Mouse (Mus musculus): ENCODE results near the gene Atg7. TPM values are rescaled to one million over a fixed set of nuclear protein-coding genes. Genes with fewer than 3 reads are reported as not detected.

The Atg7 gene
- polyA plus RNA-seq, 1 experiment from 2014 or later = 21.6 TPM

DNA sequence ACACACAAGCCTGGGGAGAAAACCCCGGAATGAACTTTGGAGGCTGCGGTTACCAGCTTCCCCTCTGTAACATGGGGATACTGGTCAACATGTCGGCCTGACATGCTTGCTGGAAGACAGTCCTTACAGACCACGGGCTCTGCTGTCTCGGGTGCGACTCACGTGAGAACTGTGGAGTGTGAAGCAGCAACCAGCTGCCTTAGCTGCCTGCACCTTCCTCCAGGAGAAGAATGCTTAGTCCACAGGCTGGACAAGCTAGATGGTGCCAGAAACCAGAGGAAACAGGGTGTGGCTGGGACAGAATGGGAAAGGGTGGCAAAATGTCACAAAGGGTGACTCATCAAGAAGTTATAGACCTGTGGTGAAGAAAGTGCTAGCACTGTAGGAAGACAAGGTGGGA, 197.1 kb downstream of the Atg7 start:
- Histone ChIP-seq H3K4me3 (ENCODE audit: low read depth, low read length) (no peak overlapping the region), H3K4me2 (no peak overlapping the region), H3K27ac (ENCODE audit: low read depth) (no peak overlapping the region), H3K9ac (no peak overlapping the region), H3K36me3 (ENCODE audit: insufficient read depth) (no peaks in the 10 kb centered on the region), H3K4me1 (ENCODE audit: insufficient read depth) (peaks cover 6% of the 10 kb centered on the region; the same call in 1 of the 2 replicates), H3K9me3 (ENCODE audit: low read depth, low read length) (peaks cover 3% of the 10 kb centered on the region; the same call in 1 of the 2 replicates), H3K27me3 (ENCODE audit: insufficient read depth, low read length) (no peaks in the 10 kb centered on the region)
- TF ChIP-seq CTCF (IDR thresholded peaks at IDR 0.05; ENCODE audit: low read depth) = no peak
- ATAC-seq (ENCODE audit: insufficient read depth) (no peak), DNase-seq (no peak)
- 83% methylated on average over 7 of the region's 7 CpGs for whole genome bisulfite sequencing

DNA sequence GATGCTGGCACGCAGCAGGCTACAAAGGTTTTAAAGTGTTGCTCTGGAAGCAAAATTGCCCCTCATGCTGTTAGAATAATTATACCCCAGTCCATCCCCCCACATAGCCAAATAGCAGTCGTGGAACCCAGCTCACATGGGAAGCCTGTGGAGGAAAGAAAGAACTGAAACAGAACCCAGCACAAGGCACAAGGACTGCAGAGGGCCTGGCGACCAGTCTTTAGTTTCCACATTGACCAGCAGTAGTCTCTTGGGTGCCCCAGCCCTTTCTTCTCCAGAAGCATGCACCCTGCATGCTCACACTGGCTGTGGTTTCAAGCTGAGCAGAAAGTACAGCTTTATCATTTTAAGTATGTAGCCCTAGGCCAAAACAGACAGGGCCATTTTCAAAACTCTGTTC, 199.2 kb downstream of the Atg7 start:
- TF ChIP-seq CTCF (IDR thresholded peaks at IDR 0.05; ENCODE audit: low read depth) = no peak

DNA sequence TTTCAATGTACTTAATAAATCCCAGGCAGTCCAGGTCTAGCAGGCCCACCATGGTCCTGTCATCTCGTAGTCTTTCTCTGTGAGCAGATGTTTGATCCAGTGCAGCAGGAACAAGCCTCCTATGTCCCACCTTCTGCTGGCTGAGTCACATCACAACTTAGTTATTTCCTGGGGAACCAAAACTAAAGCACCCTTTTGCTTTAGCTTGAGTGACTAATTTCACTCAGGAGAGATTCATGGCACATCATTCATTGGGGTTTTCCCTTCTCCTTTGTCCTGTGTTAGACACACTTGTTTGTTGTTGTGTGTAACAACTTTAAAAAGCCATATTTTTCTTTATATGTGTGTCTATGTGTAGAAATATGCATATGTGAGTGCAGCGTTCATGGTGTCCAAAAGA, 200.0 kb downstream of the Atg7 start:
- Histone ChIP-seq H3K27ac (ENCODE audit: low read depth) (no peak overlapping the region), H3K4me1 (ENCODE audit: insufficient read depth) (peaks cover 6% of the 10 kb centered on the region; the same call in 1 of the 2 replicates), H3K4me3 (ENCODE audit: low read depth, low read length) (no peak overlapping the region), H3K9ac (no peak overlapping the region), H3K27me3 (ENCODE audit: insufficient read depth, low read length) (no peaks in the 10 kb centered on the region), H3K36me3 (ENCODE audit: insufficient read depth) (no peaks in the 10 kb centered on the region), H3K9me3 (ENCODE audit: low read depth, low read length) (peaks cover 3% of the 10 kb centered on the region; the same call in 1 of the 2 replicates), H3K4me2 (no peak overlapping the region)
- ATAC-seq (ENCODE audit: insufficient read depth) (no peak), DNase-seq (no peak)
- TF ChIP-seq CTCF (IDR thresholded peaks at IDR 0.05; ENCODE audit: low read depth) = no peak
- WGBS = 94% methylated on average over 2 of the region's 2 CpGs

More for the DNA sequence above, 199.2 kb downstream of the Atg7 start:
- DNase-seq (no peak), ATAC-seq (ENCODE audit: insufficient read depth) (no peak)
- Histone ChIP-seq H3K27ac (ENCODE audit: low read depth) (no peak overlapping the region), H3K4me1 (ENCODE audit: insufficient read depth) (peaks cover 6% of the 10 kb centered on the region; the same call in 1 of the 2 replicates), H3K4me2 (no peak overlapping the region), H3K36me3 (ENCODE audit: insufficient read depth) (no peaks in the 10 kb centered on the region), H3K4me3 (ENCODE audit: low read depth, low read length) (no peak overlapping the region), H3K27me3 (ENCODE audit: insufficient read depth, low read length) (no peaks in the 10 kb centered on the region), H3K9ac (no peak overlapping the region), H3K9me3 (ENCODE audit: low read depth, low read length) (peaks cover 3% of the 10 kb centered on the region; the same call in 1 of the 2 replicates)
- 69% methylated on average over 3 of the region's 3 CpGs for WGBS

DNA sequence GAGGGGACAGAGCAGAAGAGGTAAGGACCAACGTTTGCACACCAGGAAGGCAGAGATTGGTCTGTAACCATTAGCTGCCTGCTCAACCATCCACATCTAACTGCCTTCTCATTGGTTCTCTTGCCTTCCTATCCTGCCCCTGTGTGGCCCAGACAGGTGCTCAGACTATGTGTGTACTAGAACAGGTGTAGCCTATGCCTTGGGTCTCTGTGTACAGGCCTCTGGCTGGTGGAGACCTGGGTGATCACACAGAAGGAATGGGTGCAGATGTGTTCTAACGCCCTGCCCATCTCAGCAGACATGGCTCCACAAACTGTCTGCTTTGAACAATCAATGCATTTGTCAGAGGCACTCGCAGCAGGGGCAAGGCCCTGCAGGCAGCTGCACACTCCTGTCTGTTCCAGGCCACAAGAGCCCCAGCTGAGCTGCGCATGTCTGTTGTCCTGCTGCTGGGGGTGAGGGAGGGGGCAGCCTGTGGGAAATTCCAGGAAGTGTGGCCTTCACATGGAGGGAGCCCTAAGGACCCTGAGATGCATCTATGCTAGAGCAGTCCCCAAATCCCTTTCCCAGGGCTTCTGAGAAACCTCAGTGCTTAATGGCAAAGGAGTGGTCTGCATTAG, 203.4 kb downstream of the Atg7 start:
- peaks cover 15% of the 10 kb centered on the region; the same call in 1 of the 2 replicates for H3K4me1 ChIP-seq (ENCODE audit: insufficient read depth)
- no peak for TF ChIP-seq CTCF (IDR thresholded peaks at IDR 0.05; ENCODE audit: low read depth)
- no peak overlapping the region for H3K9ac ChIP-seq
- DNase-seq = no peak
- no peaks in the 10 kb centered on the region for H3K9me3 ChIP-seq (ENCODE audit: low read depth, low read length)
- WGBS = 29% methylated on average over 4 of the region's 4 CpGs
- H3K4me3 ChIP-seq (ENCODE audit: low read depth, low read length) = no peak overlapping the region
- no peak overlapping the region for H3K27ac ChIP-seq (ENCODE audit: low read depth)
- no peak for ATAC-seq (ENCODE audit: insufficient read depth)
- no peaks in the 10 kb centered on the region for H3K36me3 ChIP-seq (ENCODE audit: insufficient read depth)
- H3K27me3 ChIP-seq (ENCODE audit: insufficient read depth, low read length) = no peaks in the 10 kb centered on the region
- H3K4me2 ChIP-seq = no peak overlapping the region

- Histone ChIP-seq H3K9ac (no peak overlapping the region), H3K4me2 (no peak overlapping the region), H3K27ac (ENCODE audit: low read depth) (no peak overlapping the region), H3K36me3 (ENCODE audit: insufficient read depth) (no peaks in the 10 kb centered on the region), H3K4me3 (ENCODE audit: low read depth, low read length) (no peak overlapping the region), H3K9me3 (ENCODE audit: low read depth, low read length) (no peaks in the 10 kb centered on the region), H3K27me3 (ENCODE audit: insufficient read depth, low read length) (no peaks in the 10 kb centered on the region), H3K4me1 (ENCODE audit: insufficient read depth) (peaks cover 20% of the 10 kb centered on the region)
- 62% methylated on average over 12 of the region's 12 CpGs for WGBS
- TF ChIP-seq CTCF (IDR thresholded peaks at IDR 0.05; ENCODE audit: low read depth) = no peak
- ATAC-seq (ENCODE audit: insufficient read depth) = no peak
- no peak for DNase-seq
Measured at GRCm38 (mm10) chr6:114847582-114848174, 204.8 kb downstream of the Atg7 start.

DNA sequence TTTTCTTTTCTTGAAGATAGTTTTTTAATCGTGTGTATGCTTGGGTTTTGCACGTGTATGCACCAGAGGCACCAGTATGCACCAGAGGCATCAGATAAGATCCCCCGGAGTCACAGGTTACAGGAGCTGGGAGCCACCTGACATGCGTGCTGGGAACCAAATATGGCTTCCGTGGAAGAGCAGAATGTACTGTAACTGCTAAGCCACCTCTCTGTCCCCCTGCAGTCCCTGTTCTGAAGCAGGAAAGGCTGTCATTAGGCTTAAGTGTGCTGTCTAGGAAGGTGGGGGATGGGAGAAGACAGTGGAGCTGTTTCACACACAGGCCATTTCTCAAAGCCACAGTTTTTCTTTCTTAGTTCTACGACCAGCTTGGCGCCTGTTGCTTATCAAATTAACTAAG, 205.9 kb downstream of the Atg7 start:
- no peaks in the 10 kb centered on the region for H3K36me3 ChIP-seq (ENCODE audit: insufficient read depth)
- DNase-seq (peak; percentile 77), ATAC-seq (ENCODE audit: insufficient read depth) (peak; percentile 53; the same call in 1 of the 2 replicates)
- H3K9ac ChIP-seq = no peak overlapping the region
- no peak for TF ChIP-seq CTCF (IDR thresholded peaks at IDR 0.05; ENCODE audit: low read depth)
- H3K27ac ChIP-seq (ENCODE audit: low read depth) = no peak overlapping the region; the same call in 1 of the 2 replicates
- no peak overlapping the region for H3K4me2 ChIP-seq
- peaks cover 20% of the 10 kb centered on the region for H3K4me1 ChIP-seq (ENCODE audit: insufficient read depth)
- no peaks in the 10 kb centered on the region for H3K27me3 ChIP-seq (ENCODE audit: insufficient read depth, low read length)
- H3K4me3 ChIP-seq (ENCODE audit: low read depth, low read length) = no peak overlapping the region
- 30% methylated on average over 7 of the region's 7 CpGs for WGBS
- no peaks in the 10 kb centered on the region for H3K9me3 ChIP-seq (ENCODE audit: low read depth, low read length)

GRCm38 (mm10) chr6:114849787-114850186, 206.9 kb downstream of the Atg7 start:
- Histone ChIP-seq H3K4me1 (ENCODE audit: insufficient read depth) (peaks cover 20% of the 10 kb centered on the region), H3K27me3 (ENCODE audit: insufficient read depth, low read length) (no peaks in the 10 kb centered on the region), H3K9ac (no peak overlapping the region), H3K36me3 (ENCODE audit: insufficient read depth) (no peaks in the 10 kb centered on the region), H3K27ac (ENCODE audit: low read depth) (peak overlapping the region; percentile 60; the same call in 1 of the 2 replicates), H3K4me2 (no peak overlapping the region), H3K4me3 (ENCODE audit: low read depth, low read length) (no peak overlapping the region), H3K9me3 (ENCODE audit: low read depth, low read length) (no peaks in the 10 kb centered on the region)
- no peak for TF ChIP-seq CTCF (IDR thresholded peaks at IDR 0.05; ENCODE audit: low read depth)
- DNase-seq (no peak), ATAC-seq (ENCODE audit: insufficient read depth) (no peak)
- 81% methylated on average over 8 of the region's 8 CpGs for WGBS
